Mouse (Mus musculus): ENCODE data around the gene Krt14. TPM values are rescaled to one million over a fixed set of nuclear protein-coding genes. Genes with fewer than 3 reads are reported as not detected.

The Krt14 gene
- polyA plus RNA-seq, 1 experiment: 1.3 TPM

GRCm38 (mm10) chr11:100157331-100157730 lies 50.0 kb downstream of the Krt14 start:
- H3K4me3 ChIP-seq (ENCODE audit: low read depth, low read length): no peak overlapping the region
- H3K9ac ChIP-seq (ENCODE audit: low read depth, poor library complexity, severe bottlenecking): no peak overlapping the region
- H3K9me3 ChIP-seq (replicated peaks; ENCODE audit: control insufficient read depth, insufficient read depth, low read length, poor library complexity, severe bottlenecking): no peaks in the 10 kb centered on the region
- H3K36me3 ChIP-seq (ENCODE audit: control insufficient read depth, insufficient read depth, low read length, poor library complexity, severe bottlenecking): no peaks in the 10 kb centered on the region
- H3K27ac ChIP-seq (ENCODE audit: insufficient read depth, low read length): no peak overlapping the region
- TF ChIP-seq POLR2A (IDR thresholded peaks at IDR 0.05; ENCODE audit: insufficient read depth, low read length) (no peak), EP300 (IDR thresholded peaks at IDR 0.05; ENCODE audit: insufficient read depth, low read depth, low read length) (no peak)
- H3K27me3 ChIP-seq (ENCODE audit: control insufficient read depth, insufficient read depth, low read length, poor library complexity, severe bottlenecking): no peaks in the 10 kb centered on the region
- peaks cover 7% of the 10 kb centered on the region for H3K4me1 ChIP-seq (ENCODE audit: control insufficient read depth, insufficient read depth, low read length)

GRCm38 (mm10) chr11:100155497-100156255 lies 51.7 kb downstream of the Krt14 start:
- Histone ChIP-seq H3K9me3 (replicated peaks; ENCODE audit: control insufficient read depth, insufficient read depth, low read length, poor library complexity, severe bottlenecking) (no peaks in the 10 kb centered on the region), H3K4me3 (ENCODE audit: low read depth, low read length) (no peak overlapping the region), H3K27me3 (ENCODE audit: control insufficient read depth, insufficient read depth, low read length, poor library complexity, severe bottlenecking) (no peaks in the 10 kb centered on the region), H3K4me1 (ENCODE audit: control insufficient read depth, insufficient read depth, low read length) (peaks cover 7% of the 10 kb centered on the region), H3K36me3 (ENCODE audit: control insufficient read depth, insufficient read depth, low read length, poor library complexity, severe bottlenecking) (no peaks in the 10 kb centered on the region), H3K27ac (ENCODE audit: insufficient read depth, low read length) (no peak overlapping the region), H3K9ac (ENCODE audit: low read depth, poor library complexity, severe bottlenecking) (no peak overlapping the region)
- TF ChIP-seq CTCF (IDR thresholded peaks at IDR 0.05; ENCODE audit: low read depth, low read length) (no peak), POLR2A (IDR thresholded peaks at IDR 0.05; ENCODE audit: insufficient read depth, low read length) (no peak), EP300 (IDR thresholded peaks at IDR 0.05; ENCODE audit: insufficient read depth, low read depth, low read length) (no peak)

Other genes starting within 250 kb of the Krt14 start
- not detected in 2 replicates for gene Krtap29-1, start 228.5 kb downstream of the Krt14 start, polyA plus RNA-seq (2011; ENCODE audit: insufficient read depth, insufficient read length, low read depth, missing spikeins)
- not detected in 2 replicates for gene Krtap16-1, start 221.0 kb downstream of the Krt14 start, polyA plus RNA-seq (2011; ENCODE audit: insufficient read depth, insufficient read length, low read depth, missing spikeins)
- gene Krtap17-1, start 213.6 kb downstream of the Krt14 start, polyA plus RNA-seq (2011; ENCODE audit: insufficient read depth, insufficient read length, low read depth, missing spikeins): not detected in 2 replicates
- not detected in 2 replicates for gene Krt33a, start 191.3 kb downstream of the Krt14 start, polyA plus RNA-seq (2011; ENCODE audit: insufficient read depth, insufficient read length, low read depth, missing spikeins)
- gene Krt33b, start 177.7 kb downstream of the Krt14 start, polyA plus RNA-seq (2011; ENCODE audit: insufficient read depth, insufficient read length, low read depth, missing spikeins): not detected in 2 replicates
- not detected in 2 replicates for gene Krt34, start 166.0 kb downstream of the Krt14 start, polyA plus RNA-seq (2011; ENCODE audit: insufficient read depth, insufficient read length, low read depth, missing spikeins)
- gene Krt31, start 157.0 kb downstream of the Krt14 start, polyA plus RNA-seq (2011; ENCODE audit: insufficient read depth, insufficient read length, low read depth, missing spikeins): not detected in 2 replicates
- not detected in 2 replicates for gene Krt32, start 119.3 kb downstream of the Krt14 start, polyA plus RNA-seq (2011; ENCODE audit: insufficient read depth, insufficient read length, low read depth, missing spikeins)
- gene Krt35, start 111.3 kb downstream of the Krt14 start, polyA plus RNA-seq (2011; ENCODE audit: insufficient read depth, insufficient read length, low read depth, missing spikeins): not detected in 2 replicates
- gene Krt36, start 101.9 kb downstream of the Krt14 start, polyA plus RNA-seq (2011; ENCODE audit: insufficient read depth, insufficient read length, low read depth, missing spikeins): not detected in 2 replicates
- gene Krt13, start 86.0 kb downstream of the Krt14 start, polyA plus RNA-seq (2011; ENCODE audit: insufficient read depth, insufficient read length, low read depth, missing spikeins): not detected in 2 replicates
- gene Krt15, start 71.6 kb downstream of the Krt14 start, polyA plus RNA-seq (2011; ENCODE audit: insufficient read depth, insufficient read length, low read depth, missing spikeins): 0.37 and 0.41 TPM in 2 replicates
- gene Krt19, start 58.9 kb downstream of the Krt14 start, polyA plus RNA-seq (2011; ENCODE audit: insufficient read depth, insufficient read length, low read depth, missing spikeins): 83.7 and 93.1 TPM in 2 replicates
- gene Krt9, start 14.3 kb downstream of the Krt14 start, polyA plus RNA-seq (2011; ENCODE audit: insufficient read depth, insufficient read length, low read depth, missing spikeins): not detected in 2 replicates
- gene Krt16, start 41.4 kb upstream of the Krt14 start, polyA plus RNA-seq (2011; ENCODE audit: insufficient read depth, insufficient read length, low read depth, missing spikeins): 0.99 TPM in 1 of 2 replicates, not detected in the other
- 10.5 and 11.8 TPM in 2 replicates for gene Krt17, start 53.5 kb upstream of the Krt14 start, polyA plus RNA-seq (2011; ENCODE audit: insufficient read depth, insufficient read length, low read depth, missing spikeins)
- 20.6 and 21.5 TPM in 2 replicates for gene Krt42, start 62.3 kb upstream of the Krt14 start, polyA plus RNA-seq (2011; ENCODE audit: insufficient read depth, insufficient read length, low read depth, missing spikeins)
- gene Eif1, start 112.3 kb upstream of the Krt14 start, polyA plus RNA-seq (2011; ENCODE audit: insufficient read depth, insufficient read length, low read depth, missing spikeins): 718 and 769 TPM in 2 replicates
- gene Gast, start 126.9 kb upstream of the Krt14 start, polyA plus RNA-seq (2011; ENCODE audit: insufficient read depth, insufficient read length, low read depth, missing spikeins): not detected in 2 replicates
- 12.7 and 13.6 TPM in 2 replicates for gene Hap1, start 148.6 kb upstream of the Krt14 start, polyA plus RNA-seq (2011; ENCODE audit: insufficient read depth, insufficient read length, low read depth, missing spikeins)
- gene Jup, start 190.2 kb upstream of the Krt14 start, polyA plus RNA-seq (2011; ENCODE audit: insufficient read depth, insufficient read length, low read depth, missing spikeins): 166 and 171 TPM in 2 replicates
- 13.3 and 16.8 TPM in 2 replicates for gene P3h4, start 207.3 kb upstream of the Krt14 start, polyA plus RNA-seq (2011; ENCODE audit: insufficient read depth, insufficient read length, low read depth, missing spikeins)
- 22.5 and 24.3 TPM in 2 replicates for gene Fkbp10, start 208.1 kb upstream of the Krt14 start, polyA plus RNA-seq (2011; ENCODE audit: insufficient read depth, insufficient read length, low read depth, missing spikeins)
- gene Nt5c3b, start 234.3 kb upstream of the Krt14 start, polyA plus RNA-seq (2011; ENCODE audit: insufficient read depth, insufficient read length, low read depth, missing spikeins): 37.3 and 44.6 TPM in 2 replicates
- 0.84 and 0.90 TPM in 2 replicates for gene Klhl10, start 234.4 kb upstream of the Krt14 start, polyA plus RNA-seq (2011; ENCODE audit: insufficient read depth, insufficient read length, low read depth, missing spikeins)